Mouse (Mus musculus): Measurements from ENCODE around the gene Grb2. TPM values are rescaled to one million over a fixed set of nuclear protein-coding genes. Genes with fewer than 3 reads are reported as not detected.

The Grb2 gene
- polyA plus RNA-seq, 1 experiment: 81.7 TPM

GRCm38 (mm10) chr11:115630532-115631504, 77.6 kb downstream of the Grb2 start:
- Histone ChIP-seq H3K4me3 (ENCODE audit: control insufficient read depth, insufficient read depth, low read length) (no peak overlapping the region), H3K36me3 (ENCODE audit: control insufficient read depth, insufficient read depth, low read length) (no peaks in the 10 kb centered on the region), H3K4me1 (replicated peaks; ENCODE audit: control insufficient read depth, insufficient read depth, low read length) (peaks cover 9% of the 10 kb centered on the region), H3K27me3 (ENCODE audit: control insufficient read depth, insufficient read depth, low read length) (no peaks in the 10 kb centered on the region), H3K27ac (ENCODE audit: control insufficient read depth, insufficient read depth, low read length) (peak overlapping the region; percentile 40; the same call in 1 of the 2 replicates)
- no peak for DNase-seq
- WGBS: 52% methylated on average over 16 of the region's 16 CpGs
- TF ChIP-seq CTCF (IDR thresholded peaks at IDR 0.05; ENCODE audit: borderline replicate concordance, control insufficient read depth, extremely low read depth, insufficient read depth, low read length, poor library complexity): 0 out of 2 replicates have a peak, but pooled peaks have one; percentile 21
- no peak for TF ChIP-seq POLR2A (IDR thresholded peaks at IDR 0.05; ENCODE audit: control insufficient read depth, extremely low read depth, insufficient read depth, low read length, poor library complexity)

GRCm38 (mm10) chr11:115629734-115630531, 78.5 kb downstream of the Grb2 start:
- Histone ChIP-seq H3K27ac (ENCODE audit: control insufficient read depth, insufficient read depth, low read length) (no peak overlapping the region), H3K36me3 (ENCODE audit: control insufficient read depth, insufficient read depth, low read length) (no peaks in the 10 kb centered on the region), H3K4me1 (replicated peaks; ENCODE audit: control insufficient read depth, insufficient read depth, low read length) (peaks cover 9% of the 10 kb centered on the region), H3K27me3 (ENCODE audit: control insufficient read depth, insufficient read depth, low read length) (no peaks in the 10 kb centered on the region), H3K4me3 (ENCODE audit: control insufficient read depth, insufficient read depth, low read length) (no peak overlapping the region)
- no peak for TF ChIP-seq POLR2A (IDR thresholded peaks at IDR 0.05; ENCODE audit: control insufficient read depth, extremely low read depth, insufficient read depth, low read length, poor library complexity)
- no peak for TF ChIP-seq CTCF (IDR thresholded peaks at IDR 0.05; ENCODE audit: borderline replicate concordance, control insufficient read depth, extremely low read depth, insufficient read depth, low read length, poor library complexity)
- no peak for DNase-seq
- 94% methylated on average over 13 of the region's 13 CpGs for WGBS

DNA sequence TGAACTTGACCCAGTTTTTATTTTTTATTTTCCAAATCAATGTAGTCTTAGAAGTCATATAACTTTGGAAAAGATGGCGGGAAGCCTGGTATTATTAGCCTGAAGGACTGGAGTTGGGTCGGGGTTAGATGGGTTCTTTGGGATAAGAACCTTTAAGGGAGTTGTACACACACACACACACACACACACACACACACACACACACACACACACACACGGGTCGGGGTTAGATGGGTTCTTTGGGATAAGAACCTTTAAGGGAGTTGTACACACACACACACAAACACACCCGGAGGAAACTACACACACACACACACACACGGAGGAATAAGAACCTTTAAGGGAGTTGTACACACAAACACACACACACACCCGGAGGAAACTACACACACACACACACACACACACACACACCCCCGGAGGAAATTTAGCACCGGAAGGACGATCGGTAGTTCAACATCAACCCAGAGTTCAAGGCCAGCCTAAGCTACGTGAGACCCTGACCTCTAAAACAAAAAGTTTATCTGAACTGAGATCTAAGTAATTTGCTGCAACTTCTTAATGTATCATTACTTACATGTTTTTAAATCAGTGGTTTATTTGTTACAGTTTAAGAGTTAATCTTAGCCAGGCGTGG, 79.8 kb downstream of the Grb2 start:
- WGBS: 44% methylated on average over 13 of the region's 13 CpGs
- no peak overlapping the region for H3K4me3 ChIP-seq (ENCODE audit: control insufficient read depth, insufficient read depth, low read length)
- H3K27me3 ChIP-seq (ENCODE audit: control insufficient read depth, insufficient read depth, low read length): no peaks in the 10 kb centered on the region
- H3K36me3 ChIP-seq (ENCODE audit: control insufficient read depth, insufficient read depth, low read length): no peaks in the 10 kb centered on the region
- H3K4me1 ChIP-seq (replicated peaks; ENCODE audit: control insufficient read depth, insufficient read depth, low read length): peaks cover 9% of the 10 kb centered on the region
- DNase-seq: no peak
- no peak for TF ChIP-seq CTCF (IDR thresholded peaks at IDR 0.05; ENCODE audit: borderline replicate concordance, control insufficient read depth, extremely low read depth, insufficient read depth, low read length, poor library complexity)
- no peak for TF ChIP-seq POLR2A (IDR thresholded peaks at IDR 0.05; ENCODE audit: control insufficient read depth, extremely low read depth, insufficient read depth, low read length, poor library complexity)
- no peak overlapping the region for H3K27ac ChIP-seq (ENCODE audit: control insufficient read depth, insufficient read depth, low read length)

DNA sequence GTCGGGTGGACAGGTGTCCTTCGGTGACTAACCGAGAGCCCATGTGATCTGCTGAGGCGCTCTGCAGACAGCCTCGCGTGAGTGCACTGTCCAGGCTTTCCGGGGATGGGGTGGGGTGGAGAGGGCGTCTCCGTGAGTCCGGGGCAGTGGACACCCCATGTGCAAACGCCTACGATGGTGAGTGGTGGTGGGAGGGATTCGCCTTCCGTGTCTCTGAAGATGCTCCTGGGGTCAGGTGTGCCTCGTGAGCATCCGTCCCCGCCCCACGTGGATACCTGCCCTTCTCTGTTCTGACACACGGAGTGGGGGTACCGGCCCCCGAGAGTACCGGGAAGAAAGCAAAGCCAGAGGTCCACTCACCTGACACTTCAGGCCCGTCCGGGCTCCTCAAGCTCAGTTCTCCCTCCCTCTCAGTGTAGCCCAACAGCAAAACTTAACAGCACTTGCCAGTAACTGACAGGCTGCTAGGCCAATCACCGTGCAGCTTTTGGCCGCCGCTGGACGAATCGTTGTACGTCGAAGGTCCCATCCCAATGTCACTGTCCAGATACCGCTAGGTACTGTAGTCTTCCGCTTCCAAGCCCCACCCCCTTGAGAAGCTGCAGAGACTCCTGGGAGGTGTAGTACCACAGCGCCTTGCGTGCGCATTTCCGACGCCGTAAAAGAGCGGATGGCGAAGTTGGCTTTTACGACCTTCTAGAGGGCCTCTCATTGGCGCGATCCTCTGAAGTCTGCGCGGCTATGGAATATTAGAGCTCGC, 80.5 kb downstream of the Grb2 start, which contains the start of gene Slc25a19:
Slc25a19 (minus strand) TSS at position 591 of the 760 bp plus-strand sequence.
- under 1% methylated on average over 47 of the region's 47 CpGs for WGBS
- Histone ChIP-seq H3K27ac (ENCODE audit: control insufficient read depth, insufficient read depth, low read length) (no peak within 1 kb of the TSS), H3K27me3 (ENCODE audit: control insufficient read depth, insufficient read depth, low read length) (no peaks in the 10 kb centered on the region), H3K36me3 (ENCODE audit: control insufficient read depth, insufficient read depth, low read length) (peaks cover 2% of the 10 kb centered on the region), H3K4me1 (replicated peaks; ENCODE audit: control insufficient read depth, insufficient read depth, low read length) (peaks cover 9% of the 10 kb centered on the region), H3K4me3 (ENCODE audit: control insufficient read depth, insufficient read depth, low read length) (peak within 1 kb of the TSS; percentile 78)
- TF ChIP-seq CTCF (IDR thresholded peaks at IDR 0.05; ENCODE audit: borderline replicate concordance, control insufficient read depth, extremely low read depth, insufficient read depth, low read length, poor library complexity) (peak; percentile 38; the same call in 1 of the 2 replicates), POLR2A (IDR thresholded peaks at IDR 0.05; ENCODE audit: control insufficient read depth, extremely low read depth, insufficient read depth, low read length, poor library complexity) (peak; percentile 53; the same call in 1 of the 2 replicates)
- DNase-seq: peak; percentile 98

GRCm38 (mm10) chr11:115626824-115627616, 81.4 kb downstream of the Grb2 start:
- TF ChIP-seq POLR2A (IDR thresholded peaks at IDR 0.05; ENCODE audit: control insufficient read depth, extremely low read depth, insufficient read depth, low read length, poor library complexity): no peak
- TF ChIP-seq CTCF (IDR thresholded peaks at IDR 0.05; ENCODE audit: borderline replicate concordance, control insufficient read depth, extremely low read depth, insufficient read depth, low read length, poor library complexity): no peak
- WGBS: 75% methylated on average over 11 of the region's 11 CpGs
- DNase-seq: no peak
- H3K27ac ChIP-seq (ENCODE audit: control insufficient read depth, insufficient read depth, low read length): no peak overlapping the region
- H3K27me3 ChIP-seq (ENCODE audit: control insufficient read depth, insufficient read depth, low read length): no peaks in the 10 kb centered on the region
- H3K36me3 ChIP-seq (ENCODE audit: control insufficient read depth, insufficient read depth, low read length): peaks cover 10% of the 10 kb centered on the region
- H3K4me1 ChIP-seq (replicated peaks; ENCODE audit: control insufficient read depth, insufficient read depth, low read length): peaks cover 9% of the 10 kb centered on the region
- H3K4me3 ChIP-seq (ENCODE audit: control insufficient read depth, insufficient read depth, low read length): peak overlapping the region; percentile 78; the same call in 1 of the 2 replicates
